Mouse (Mus musculus) stomach, postnatal 0 days (tissue): Measurements from ENCODE around the gene Mgat5.

ENCODE experiments used
- CTCF ChIP-seq: IDR thresholded peaks from 2 replicates; pipeline ENCODE4 v1.5.1; 2016; ENCODE audit warnings: antibody characterized with exemption, low read depth, mild to moderate bottlenecking, moderate library complexity
- EP300 ChIP-seq: optimal IDR thresholded peaks from 2 replicates; pipeline ENCODE3; 2016; ENCODE audit warnings: antibody characterized with exemption

GRCm38 (mm10) chr1:127404655-127405054 lies 199.8 kb downstream of the Mgat5 start:
- no peak for TF ChIP-seq CTCF
- TF ChIP-seq EP300 = no peak
